Mouse (Mus musculus) 3T3-L1 (cell line): ENCODE results near the gene Fads1.
"Not testable (repeated sequence)": the region's sequence is repeated elsewhere in the genome, so short reads cannot be mapped to it uniquely, and the experiment has no call there.

Source experiments
- DNase-seq: peaks from one replicate; pipeline ENCODE4 v3.0.0-alpha.2; 2015; ENCODE audit warnings: low read depth, low spot score

Gene Fads1

GRCm38 (mm10) chr19:10182670-10183298, at the start of gene Fads1:
TSS of gene Fads1 (plus strand) at chr19:10182888.
- DNase-seq = peak; percentile 92

- DNase-seq = peak; percentile 78
Observed at GRCm38 (mm10) chr19:10134692-10135091, 48.0 kb upstream of the Fads1 start.

GRCm38 (mm10) chr19:10137423-10137822, 45.3 kb upstream of the Fads1 start:
- DNase-seq = peak; percentile 85

GRCm38 (mm10) chr19:10139736-10140135, 43.0 kb upstream of the Fads1 start:
- peak; percentile 60 for DNase-seq

- DNase-seq = no peak
Observed at GRCm38 (mm10) chr19:10143667-10144066, 39.0 kb upstream of the Fads1 start.

GRCm38 (mm10) chr19:10144464-10144863, 38.2 kb upstream of the Fads1 start:
- no peak for DNase-seq

- peak; percentile 61 for DNase-seq
Observed at GRCm38 (mm10) chr19:10148555-10148954, 34.1 kb upstream of the Fads1 start.

- DNase-seq = peak; percentile 86
Observed at GRCm38 (mm10) chr19:10149189-10149588, 33.5 kb upstream of the Fads1 start.

GRCm38 (mm10) chr19:10157725-10158124, 25.0 kb upstream of the Fads1 start:
- peak; percentile 69 for DNase-seq

GRCm38 (mm10) chr19:10163896-10164295, 18.8 kb upstream of the Fads1 start:
- DNase-seq = no peak

- not testable (repeated sequence) for DNase-seq
Observed at GRCm38 (mm10) chr19:10165928-10166327, 16.8 kb upstream of the Fads1 start.

GRCm38 (mm10) chr19:10167112-10167511, 15.6 kb upstream of the Fads1 start:
- DNase-seq = no peak

GRCm38 (mm10) chr19:10167951-10168350, 14.7 kb upstream of the Fads1 start:
- no peak for DNase-seq

- DNase-seq = no peak
Observed at GRCm38 (mm10) chr19:10168441-10168840, 14.2 kb upstream of the Fads1 start.

GRCm38 (mm10) chr19:10169179-10169578, 13.5 kb upstream of the Fads1 start:
- no peak for DNase-seq

GRCm38 (mm10) chr19:10169692-10170330, 12.9 kb upstream of the Fads1 start:
- not testable (repeated sequence) for DNase-seq

GRCm38 (mm10) chr19:10170466-10170865, 12.2 kb upstream of the Fads1 start:
- no peak for DNase-seq

- no peak for DNase-seq
Observed at GRCm38 (mm10) chr19:10171359-10171758, 11.3 kb upstream of the Fads1 start.

GRCm38 (mm10) chr19:10171846-10172245, 10.8 kb upstream of the Fads1 start:
- DNase-seq = no peak

GRCm38 (mm10) chr19:10173116-10173718, 9.5 kb upstream of the Fads1 start:
- peak; percentile 36 for DNase-seq

GRCm38 (mm10) chr19:10173844-10174539, 8.7 kb upstream of the Fads1 start:
- DNase-seq = no peak

GRCm38 (mm10) chr19:10174956-10175355, 7.7 kb upstream of the Fads1 start:
- no peak for DNase-seq
